Mouse (Mus musculus): Measurements from ENCODE around the gene Gm1043. TPM values are rescaled to one million over a fixed set of nuclear protein-coding genes. Genes with fewer than 3 reads are reported as not detected.

Gene Gm1043
- polyA plus RNA-seq, 1 experiment from 2014 or later = 1.8 TPM

DNA sequence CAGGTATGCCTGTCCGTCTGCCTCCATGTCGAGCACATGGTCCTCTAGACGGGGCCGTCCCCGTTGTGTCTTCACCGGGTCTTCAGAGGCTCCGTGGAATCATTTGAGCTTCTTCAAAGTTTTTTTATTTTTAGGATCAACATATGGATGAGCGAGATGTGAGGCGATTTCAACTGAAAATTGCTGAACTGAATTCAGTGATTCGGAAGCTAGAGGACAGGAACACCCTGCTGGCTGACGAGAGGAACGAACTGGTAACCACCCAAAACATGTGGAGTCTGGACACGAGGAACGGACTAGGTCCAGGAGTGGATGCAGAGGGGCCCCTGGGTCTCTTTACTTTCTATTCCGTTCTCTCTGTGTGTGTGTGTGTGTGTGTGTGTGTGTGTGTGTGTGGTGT is 16.5 kb downstream of the Gm1043 start:
- H3K36me3 ChIP-seq (ENCODE audit: control insufficient read depth, insufficient read depth, low read length) = no peaks in the 10 kb centered on the region

DNA sequence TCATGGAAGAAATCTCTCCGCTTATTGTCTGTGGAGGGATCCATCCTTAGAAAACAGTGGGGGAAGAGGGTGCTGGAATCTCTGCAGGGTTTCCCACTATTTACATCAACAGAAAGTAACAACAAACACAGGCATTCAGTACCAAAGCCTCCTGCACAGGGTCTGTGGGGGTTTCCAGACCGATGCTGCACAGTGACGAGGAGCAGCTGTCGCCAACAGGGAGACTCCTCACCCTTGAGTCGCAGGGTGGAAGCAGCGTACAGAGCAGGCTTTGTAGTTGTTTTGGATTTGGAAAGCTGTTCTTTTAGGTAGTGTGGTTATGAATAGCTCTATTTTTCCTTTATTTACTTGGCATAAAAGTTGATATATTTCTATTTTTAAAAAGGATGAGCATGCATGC is 16.9 kb downstream of the Gm1043 start:
- no peaks in the 10 kb centered on the region for H3K9me3 ChIP-seq (ENCODE audit: control insufficient read depth, low read length)
- no peak overlapping the region for H3K9ac ChIP-seq (ENCODE audit: low read depth, low read length)
- no peaks in the 10 kb centered on the region for H3K27me3 ChIP-seq (replicated peaks; ENCODE audit: control insufficient read depth, insufficient read depth, low read length)
- H3K4me1 ChIP-seq (ENCODE audit: control insufficient read depth, insufficient read depth, low read depth, low read length) = peaks cover 6% of the 10 kb centered on the region; the same call in 1 of the 2 replicates
- 50% methylated on average over 6 of the region's 6 CpGs for WGBS
- H3K4me2 ChIP-seq (ENCODE audit: low read length) = no peak overlapping the region
- no peaks in the 10 kb centered on the region for H3K36me3 ChIP-seq (ENCODE audit: control insufficient read depth, insufficient read depth, low read length)
- H3K27ac ChIP-seq (ENCODE audit: low read depth, low read length) = no peak overlapping the region
- no peak for ATAC-seq
- H3K4me3 ChIP-seq (ENCODE audit: low read length) = no peak overlapping the region

More for the DNA sequence above, 16.5 kb downstream of the Gm1043 start:
- H3K9me3 ChIP-seq (ENCODE audit: control insufficient read depth, low read length) = no peaks in the 10 kb centered on the region
- 84% methylated on average over 15 of the region's 15 CpGs for WGBS
- no peak overlapping the region for H3K4me3 ChIP-seq (ENCODE audit: low read length)
- no peak overlapping the region for H3K27ac ChIP-seq (ENCODE audit: low read depth, low read length)
- H3K4me2 ChIP-seq (ENCODE audit: low read length) = no peak overlapping the region
- H3K9ac ChIP-seq (ENCODE audit: low read depth, low read length) = no peak overlapping the region
- ATAC-seq = no peak
- H3K27me3 ChIP-seq (replicated peaks; ENCODE audit: control insufficient read depth, insufficient read depth, low read length) = no peaks in the 10 kb centered on the region
- H3K4me1 ChIP-seq (ENCODE audit: control insufficient read depth, insufficient read depth, low read depth, low read length) = peaks cover 6% of the 10 kb centered on the region; the same call in 1 of the 2 replicates

DNA sequence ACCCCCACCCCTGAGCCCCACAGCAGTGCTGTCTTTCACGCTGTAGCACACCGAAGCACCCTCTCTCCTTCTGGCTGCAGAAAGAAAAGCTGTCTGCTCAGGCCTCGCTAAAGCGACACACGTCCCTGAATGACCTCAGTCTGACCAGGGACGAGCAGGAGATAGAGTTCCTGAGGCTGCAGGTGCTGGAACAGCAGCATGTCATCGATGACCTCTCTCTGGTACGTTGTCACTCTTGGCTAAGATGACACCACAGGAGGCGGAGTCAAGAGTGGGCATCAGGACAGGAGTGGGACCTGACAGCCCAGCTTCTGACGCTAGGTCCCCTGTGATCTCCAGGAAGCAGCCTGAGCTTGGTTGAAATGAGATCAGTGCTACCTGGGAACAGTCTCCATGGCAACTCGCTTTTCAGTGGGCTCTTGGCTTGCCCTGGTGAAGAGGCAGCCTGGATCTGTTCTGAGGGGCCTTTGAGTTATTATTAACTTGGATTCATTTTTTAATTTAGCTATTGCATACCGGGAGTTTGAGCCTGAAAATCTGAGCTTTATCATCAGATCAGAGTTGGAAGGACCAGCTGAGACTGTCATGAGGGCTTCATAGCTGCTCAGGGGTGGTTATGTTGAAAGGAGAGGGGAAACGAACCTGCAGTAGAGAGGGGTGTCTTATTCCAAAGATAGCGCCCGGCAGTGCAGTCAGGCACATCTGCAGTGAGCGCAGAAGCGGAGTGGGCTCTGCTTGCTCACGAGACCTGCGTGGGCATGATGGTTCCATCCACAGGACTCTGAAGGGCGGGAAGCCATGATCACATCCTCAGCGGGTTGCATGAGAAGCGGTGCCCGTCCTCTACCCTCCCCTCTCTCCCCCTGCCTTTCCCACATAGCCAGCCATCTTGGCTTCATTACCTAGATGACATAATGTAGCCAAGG is 20.6 kb downstream of the Gm1043 start:
- peak overlapping the region; percentile 71 for H3K27ac ChIP-seq (ENCODE audit: low read depth, low read length)
- no peak overlapping the region for H3K4me3 ChIP-seq (ENCODE audit: low read length)
- ATAC-seq = peak; percentile 81
- no peak overlapping the region for H3K4me2 ChIP-seq (ENCODE audit: low read length)
- WGBS = 59% methylated on average over 23 of the region's 23 CpGs
- H3K36me3 ChIP-seq (ENCODE audit: control insufficient read depth, insufficient read depth, low read length) = peaks cover 3% of the 10 kb centered on the region; the same call in 1 of the 2 replicates
- no peaks in the 10 kb centered on the region for H3K9me3 ChIP-seq (ENCODE audit: control insufficient read depth, low read length)
- peak overlapping the region; percentile 10; the same call in 1 of the 2 replicates for H3K9ac ChIP-seq (ENCODE audit: low read depth, low read length)
- H3K4me1 ChIP-seq (ENCODE audit: control insufficient read depth, insufficient read depth, low read depth, low read length) = peaks cover 6% of the 10 kb centered on the region; the same call in 1 of the 2 replicates
- no peaks in the 10 kb centered on the region for H3K27me3 ChIP-seq (replicated peaks; ENCODE audit: control insufficient read depth, insufficient read depth, low read length)

DNA sequence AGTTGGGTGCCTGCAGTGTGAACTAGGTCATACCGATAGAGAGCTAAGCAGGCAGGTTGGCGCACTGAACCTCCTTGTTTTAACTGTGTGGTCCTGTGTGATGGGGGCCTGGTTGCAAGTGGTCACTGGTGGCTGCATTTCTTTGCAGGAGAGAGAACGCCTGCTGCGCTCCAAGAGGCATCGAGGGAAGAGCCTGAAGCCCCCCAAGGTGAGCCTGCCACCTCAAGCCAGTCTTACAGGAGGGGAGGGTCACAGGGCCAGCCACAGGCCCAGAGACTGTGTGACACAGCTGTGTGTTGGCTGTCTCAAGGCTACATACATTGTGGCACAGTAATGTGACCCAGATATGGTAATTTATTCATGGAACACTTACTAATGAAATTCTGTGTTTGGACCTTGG is 21.9 kb downstream of the Gm1043 start:
- Histone ChIP-seq H3K4me3 (ENCODE audit: low read length) (no peak overlapping the region), H3K9ac (ENCODE audit: low read depth, low read length) (no peak overlapping the region), H3K9me3 (ENCODE audit: control insufficient read depth, low read length) (no peaks in the 10 kb centered on the region), H3K4me2 (ENCODE audit: low read length) (no peak overlapping the region), H3K36me3 (ENCODE audit: control insufficient read depth, insufficient read depth, low read length) (peaks cover 3% of the 10 kb centered on the region; the same call in 1 of the 2 replicates), H3K27ac (ENCODE audit: low read depth, low read length) (0 out of 2 replicates have a peak overlapping the region, but pooled peaks have one; percentile 26), H3K4me1 (ENCODE audit: control insufficient read depth, insufficient read depth, low read depth, low read length) (peaks cover 6% of the 10 kb centered on the region; the same call in 1 of the 2 replicates), H3K27me3 (replicated peaks; ENCODE audit: control insufficient read depth, insufficient read depth, low read length) (no peaks in the 10 kb centered on the region)
- 78% methylated on average over 5 of the region's 5 CpGs for WGBS
- ATAC-seq = no peak

DNA sequence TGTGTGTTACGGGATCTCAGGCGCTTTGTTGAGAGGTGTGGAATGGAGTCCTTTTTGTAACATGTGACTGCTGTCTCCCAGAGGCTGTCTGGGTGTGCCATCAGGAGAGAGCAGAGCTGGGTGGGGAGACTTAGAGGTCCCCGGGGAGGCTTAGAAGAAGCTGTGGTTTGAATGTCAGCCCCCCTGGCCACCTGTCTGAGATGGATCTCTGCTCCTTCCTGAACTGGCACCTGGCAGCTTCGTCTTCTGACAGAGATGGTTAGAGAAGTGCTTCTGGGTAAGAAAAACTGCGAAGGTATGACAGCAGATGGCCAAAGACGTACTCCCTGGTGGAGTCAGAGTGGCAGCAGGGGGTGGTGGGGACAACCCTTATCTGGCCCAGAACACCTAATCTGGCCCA is 22.4 kb downstream of the Gm1043 start:
- Histone ChIP-seq H3K4me1 (ENCODE audit: control insufficient read depth, insufficient read depth, low read depth, low read length) (peaks cover 6% of the 10 kb centered on the region; the same call in 1 of the 2 replicates), H3K36me3 (ENCODE audit: control insufficient read depth, insufficient read depth, low read length) (peaks cover 3% of the 10 kb centered on the region; the same call in 1 of the 2 replicates), H3K4me3 (ENCODE audit: low read length) (no peak overlapping the region), H3K9me3 (ENCODE audit: control insufficient read depth, low read length) (no peaks in the 10 kb centered on the region), H3K27ac (ENCODE audit: low read depth, low read length) (no peak overlapping the region), H3K9ac (ENCODE audit: low read depth, low read length) (no peak overlapping the region), H3K4me2 (ENCODE audit: low read length) (no peak overlapping the region), H3K27me3 (replicated peaks; ENCODE audit: control insufficient read depth, insufficient read depth, low read length) (no peaks in the 10 kb centered on the region)
- ATAC-seq = no peak
- 88% methylated on average over 6 of the region's 6 CpGs for WGBS

DNA sequence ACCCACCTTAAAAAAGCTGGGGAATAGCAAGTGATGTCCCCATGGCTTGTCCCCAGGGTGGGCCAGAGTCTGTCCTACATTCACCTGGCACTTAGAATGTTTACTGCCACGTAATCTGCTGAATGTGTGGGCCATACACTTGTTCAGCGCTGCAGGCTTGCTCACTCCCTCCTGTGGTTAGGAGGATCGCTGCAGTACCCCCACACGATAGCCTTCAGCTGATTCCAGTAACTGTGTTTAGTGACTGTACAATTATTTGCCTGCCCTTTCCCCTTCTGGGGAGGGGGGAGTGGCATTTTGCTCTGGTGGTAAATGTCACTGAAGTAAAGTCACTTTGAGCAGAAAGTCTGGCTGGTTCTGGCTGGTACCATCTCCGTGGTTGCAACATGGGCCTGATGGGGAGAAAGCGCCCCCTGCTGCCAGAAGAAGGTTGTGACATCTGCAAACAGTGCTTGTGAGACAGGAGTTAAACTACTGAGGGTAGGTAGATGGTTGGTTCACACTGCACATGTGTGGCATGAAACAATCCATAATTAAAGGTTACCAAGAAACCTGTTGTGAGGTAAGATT is 24.2 kb downstream of the Gm1043 start:
- Histone ChIP-seq H3K9ac (ENCODE audit: low read depth, low read length) (no peak overlapping the region), H3K4me1 (ENCODE audit: control insufficient read depth, insufficient read depth, low read depth, low read length) (peaks cover 6% of the 10 kb centered on the region; the same call in 1 of the 2 replicates), H3K9me3 (ENCODE audit: control insufficient read depth, low read length) (no peaks in the 10 kb centered on the region), H3K4me2 (ENCODE audit: low read length) (no peak overlapping the region), H3K27ac (ENCODE audit: low read depth, low read length) (no peak overlapping the region), H3K36me3 (ENCODE audit: control insufficient read depth, insufficient read depth, low read length) (peaks cover 3% of the 10 kb centered on the region; the same call in 1 of the 2 replicates), H3K27me3 (replicated peaks; ENCODE audit: control insufficient read depth, insufficient read depth, low read length) (no peaks in the 10 kb centered on the region), H3K4me3 (ENCODE audit: low read length) (no peak overlapping the region)
- WGBS = 34% methylated on average over 6 of the region's 6 CpGs
- no peak for ATAC-seq

DNA sequence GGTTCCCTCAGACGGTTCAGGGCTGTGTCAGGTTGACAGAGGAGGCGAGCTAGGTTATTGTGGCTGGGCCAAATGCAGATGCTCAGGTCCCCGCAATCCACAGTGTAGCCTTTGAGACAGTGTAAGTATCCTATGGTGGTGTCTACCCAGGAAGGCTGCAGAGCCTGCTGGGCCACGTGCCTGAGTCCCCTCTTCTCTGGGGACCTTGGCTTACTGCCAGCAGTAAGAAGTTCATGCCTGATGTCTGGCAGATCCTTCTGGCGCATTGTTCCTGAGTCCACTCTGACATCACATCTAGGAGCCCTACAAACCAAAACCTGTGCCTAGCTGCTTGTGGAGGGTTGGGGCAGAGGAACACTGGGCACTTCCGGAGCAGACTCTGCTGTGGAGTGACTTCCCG is 27.2 kb downstream of the Gm1043 start:
- no peak overlapping the region for H3K4me2 ChIP-seq (ENCODE audit: low read length)
- no peak overlapping the region for H3K27ac ChIP-seq (ENCODE audit: low read depth, low read length)
- no peak overlapping the region for H3K9ac ChIP-seq (ENCODE audit: low read depth, low read length)
- no peak overlapping the region for H3K4me3 ChIP-seq (ENCODE audit: low read length)
- H3K36me3 ChIP-seq (ENCODE audit: control insufficient read depth, insufficient read depth, low read length) = peaks cover 3% of the 10 kb centered on the region; the same call in 1 of the 2 replicates
- 63% methylated on average over 7 of the region's 7 CpGs for WGBS
- no peaks in the 10 kb centered on the region for H3K27me3 ChIP-seq (replicated peaks; ENCODE audit: control insufficient read depth, insufficient read depth, low read length)
- ATAC-seq = no peak
- no peaks in the 10 kb centered on the region for H3K4me1 ChIP-seq (ENCODE audit: control insufficient read depth, insufficient read depth, low read depth, low read length)
- no peaks in the 10 kb centered on the region for H3K9me3 ChIP-seq (ENCODE audit: control insufficient read depth, low read length)

DNA sequence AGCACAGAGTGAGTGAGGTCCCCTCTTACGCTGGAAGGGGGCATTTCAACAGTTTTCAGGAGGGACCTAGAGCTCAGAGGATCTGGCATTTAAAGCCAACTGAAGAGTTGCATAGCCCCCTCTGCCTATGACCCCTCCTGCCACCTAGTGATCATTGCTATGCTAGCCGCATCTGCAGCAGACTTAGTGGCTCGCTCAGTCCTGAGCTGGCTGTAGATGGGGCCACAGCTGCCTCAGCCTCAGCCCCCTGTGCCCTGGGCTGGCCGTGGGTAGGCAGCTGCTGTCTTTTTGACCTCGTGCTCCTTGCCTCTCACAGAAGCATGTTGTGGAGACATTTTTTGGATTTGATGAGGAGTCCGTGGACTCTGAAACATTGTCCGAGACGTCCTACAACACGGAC is 32.0 kb downstream of the Gm1043 start:
- WGBS = 51% methylated on average over 9 of the region's 9 CpGs
- Histone ChIP-seq H3K27me3 (replicated peaks; ENCODE audit: control insufficient read depth, insufficient read depth, low read length) (no peaks in the 10 kb centered on the region), H3K4me3 (ENCODE audit: low read length) (no peak overlapping the region), H3K27ac (ENCODE audit: low read depth, low read length) (no peak overlapping the region), H3K36me3 (ENCODE audit: control insufficient read depth, insufficient read depth, low read length) (peaks cover 6% of the 10 kb centered on the region), H3K4me1 (ENCODE audit: control insufficient read depth, insufficient read depth, low read depth, low read length) (no peaks in the 10 kb centered on the region), H3K4me2 (ENCODE audit: low read length) (no peak overlapping the region), H3K9ac (ENCODE audit: low read depth, low read length) (no peak overlapping the region), H3K9me3 (ENCODE audit: control insufficient read depth, low read length) (no peaks in the 10 kb centered on the region)
- peak; percentile 35; the same call in 1 of the 2 replicates for ATAC-seq

DNA sequence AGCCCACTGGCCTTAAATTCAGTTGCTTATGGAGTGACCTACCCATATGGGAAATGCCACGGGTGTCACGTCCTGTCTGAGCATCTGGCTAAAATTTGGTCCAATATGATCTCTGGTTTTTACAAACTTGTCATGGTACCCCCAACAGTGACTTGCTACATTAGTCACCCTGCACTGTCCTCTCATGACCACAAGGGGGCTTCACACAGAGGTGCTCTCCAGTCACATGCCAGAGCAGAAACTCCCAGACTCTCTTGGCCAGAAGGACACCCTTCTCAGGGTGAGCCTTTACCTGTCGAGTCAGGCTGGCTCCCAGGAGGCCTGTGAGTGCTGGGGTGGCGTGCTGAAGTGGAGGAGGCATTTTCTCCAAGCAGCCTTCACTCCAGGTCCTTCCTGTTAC is 33.1 kb downstream of the Gm1043 start:
- no peaks in the 10 kb centered on the region for H3K9me3 ChIP-seq (ENCODE audit: control insufficient read depth, low read length)
- peaks cover 6% of the 10 kb centered on the region for H3K36me3 ChIP-seq (ENCODE audit: control insufficient read depth, insufficient read depth, low read length)
- no peak overlapping the region for H3K9ac ChIP-seq (ENCODE audit: low read depth, low read length)
- H3K4me1 ChIP-seq (ENCODE audit: control insufficient read depth, insufficient read depth, low read depth, low read length) = no peaks in the 10 kb centered on the region
- no peak overlapping the region for H3K4me3 ChIP-seq (ENCODE audit: low read length)
- H3K27ac ChIP-seq (ENCODE audit: low read depth, low read length) = no peak overlapping the region
- ATAC-seq = 0 out of 2 replicates have a peak, but pooled peaks have one; percentile 31
- 54% methylated on average over 4 of the region's 4 CpGs for WGBS
- no peak overlapping the region for H3K4me2 ChIP-seq (ENCODE audit: low read length)
- H3K27me3 ChIP-seq (replicated peaks; ENCODE audit: control insufficient read depth, insufficient read depth, low read length) = no peaks in the 10 kb centered on the region

All from hindbrain, embryonic 16.5 days (tissue).